Mouse (Mus musculus) CH12.LX (cell line): Measurements from ENCODE around the gene Wdfy2. TPM values are rescaled to one million over a fixed set of nuclear protein-coding genes. Genes with fewer than 3 reads are reported as not detected.

Experiments used
- DNase-seq: peaks from one replicate; pipeline ENCODE4 v3.0.0-alpha.2; 2013; ENCODE audit errors: extremely low read depth
- H3K27ac ChIP-seq: 2 replicates; pipeline ENCODE4 v1.5.1; 2012; ENCODE audit warnings: low read depth, mild to moderate bottlenecking, control low read depth, moderate library complexity; ENCODE audit not compliant: insufficient read depth
- H3K27me3 ChIP-seq: replicated peaks from 2 replicates; pipeline ENCODE3; 2012; ENCODE audit warnings: inconsistent platforms
- H3K36me3 ChIP-seq, 2 experiments: replicated peaks in 1 of 2; 2 replicates each; pipeline versions ENCODE3 to v1.6.1; 2012; ENCODE audit warnings: inconsistent platforms in 1 of 2, low read length in 1 of 2, mild to moderate bottlenecking in 1 of 2, mixed read lengths in 1 of 2, moderate library complexity in 1 of 2; ENCODE audit not compliant: control insufficient read depth in 1 of 2, insufficient read depth in 1 of 2
- H3K4me1 ChIP-seq, 2 experiments: 2 replicates each; pipeline ENCODE4 v1.6.1; 2012; ENCODE audit warnings: inconsistent platforms in 1 of 2, moderate library complexity in 1 of 2; ENCODE audit not compliant: insufficient read depth in 2 of 2, control insufficient read depth in 1 of 2
- H3K4me2 ChIP-seq: 2 replicates; pipeline ENCODE4 v1.6.1; 2012; ENCODE audit warnings: low read depth, mild to moderate bottlenecking, control low read depth; ENCODE audit not compliant: poor library complexity, insufficient read depth, severe bottlenecking
- H3K4me3 ChIP-seq, 3 experiments: fragments of 150-350 bp in 1 of 3; sonication (generic) in 1 of 3; replicated peaks in 1 of 3; 2 replicates each; pipeline versions ENCODE3 to v1.5.1; 2011 to 2012; ENCODE audit warnings: low read depth in 2 of 3, low read length in 2 of 3, mild to moderate bottlenecking in 2 of 3, moderate library complexity in 2 of 3, control low read depth in 1 of 3, improper control_type of control experiment in 1 of 3, inconsistent platforms in 1 of 3, mixed read lengths in 1 of 3; ENCODE audit not compliant: poor library complexity in 1 of 3
- H3K79me2 ChIP-seq: replicated peaks from 2 replicates; pipeline ENCODE4 v1.6.1; 2012; ENCODE audit warnings: mild to moderate bottlenecking, moderate library complexity; ENCODE audit not compliant: control insufficient read depth, poor library complexity, insufficient read depth, severe bottlenecking; ENCODE audit errors: extremely low read depth
- H3K9ac ChIP-seq: 2 replicates; pipeline ENCODE4 v1.6.1; 2012; ENCODE audit warnings: low read depth, mild to moderate bottlenecking, control low read depth, moderate library complexity; ENCODE audit not compliant: insufficient read depth
- H3K9me3 ChIP-seq: replicated peaks from 2 replicates; pipeline ENCODE3; 2012; ENCODE audit warnings: low read length, inconsistent platforms, mixed read lengths
- BHLHE40 ChIP-seq: IDR thresholded peaks from 2 replicates; pipeline ENCODE4 v1.6.1; 2011; ENCODE audit warnings: mild to moderate bottlenecking, low read depth, low read length, improper control_type of control experiment
- CHD1 ChIP-seq: IDR thresholded peaks from 2 replicates; pipeline ENCODE4 v1.6.1; 2012; ENCODE audit warnings: low read depth, low read length, improper control_type of control experiment, inconsistent platforms
- CHD2 ChIP-seq: IDR thresholded peaks from 2 replicates; pipeline ENCODE4 v1.6.1; 2011; ENCODE audit warnings: low read length, improper control_type of control experiment
- CTCF ChIP-seq, 2 experiments: IDR thresholded peaks in 1 of 2; conservative IDR thresholded peaks in 1 of 2; 2 replicates each; pipeline ENCODE4 v1.5.1; 2011 to 2012; ENCODE audit warnings: low read depth in 2 of 2, low read length in 2 of 2, improper control_type of control experiment in 1 of 2, inconsistent platforms in 1 of 2, mild to moderate bottlenecking in 1 of 2, moderate library complexity in 1 of 2
- GABPA ChIP-seq: IDR thresholded peaks from 2 replicates; pipeline ENCODE4 v1.6.1; 2012; ENCODE audit warnings: low read depth, low read length, improper control_type of control experiment, inconsistent platforms; ENCODE audit not compliant: insufficient replicate concordance
- HCFC1 ChIP-seq: IDR thresholded peaks from 2 replicates; pipeline ENCODE4 v1.6.1; 2012; ENCODE audit warnings: low read depth, mild to moderate bottlenecking, inconsistent platforms, low read length, improper control_type of control experiment
- JUN ChIP-seq: IDR thresholded peaks from 2 replicates; pipeline ENCODE4 v1.6.1; 2011; ENCODE audit warnings: low read depth, mild to moderate bottlenecking, low read length, improper control_type of control experiment, moderate library complexity; ENCODE audit not compliant: insufficient read depth
- MEF2A ChIP-seq: IDR thresholded peaks from 2 replicates; pipeline ENCODE4 v1.6.1; 2014; ENCODE audit warnings: low read depth, mild to moderate bottlenecking, inconsistent platforms, low read length, improper control_type of control experiment, borderline replicate concordance
- POLR2A ChIP-seq: IDR thresholded peaks from 2 replicates; pipeline ENCODE4 v1.6.1; 2011; ENCODE audit warnings: low read depth, mild to moderate bottlenecking, improper control_type of control experiment, low read length
- POLR2AphosphoS2 ChIP-seq: IDR thresholded peaks from 2 replicates; pipeline ENCODE4 v1.6.1; 2011; ENCODE audit warnings: low read depth, low read length, improper control_type of control experiment
- RAD21 ChIP-seq: IDR thresholded peaks from 2 replicates; pipeline ENCODE4 v1.6.1; 2011; ENCODE audit warnings: low read depth, mild to moderate bottlenecking, low read length, improper control_type of control experiment, moderate library complexity
- SIN3A ChIP-seq: IDR thresholded peaks from 2 replicates; pipeline ENCODE4 v1.6.1; 2012; ENCODE audit warnings: low read length, improper control_type of control experiment, inconsistent platforms
- SMC3 ChIP-seq: IDR thresholded peaks from 2 replicates; pipeline ENCODE4 v1.6.1; 2011; ENCODE audit warnings: low read depth, low read length, improper control_type of control experiment
- UBTF ChIP-seq: IDR thresholded peaks from 2 replicates; pipeline ENCODE4 v1.6.1; 2012; ENCODE audit warnings: low read depth, mild to moderate bottlenecking, inconsistent platforms, low read length, improper control_type of control experiment, moderate library complexity
- USF2 ChIP-seq: conservative IDR thresholded peaks from 2 replicates; pipeline ENCODE4 v1.6.1; 2011; ENCODE audit warnings: low read depth, low read length, improper control_type of control experiment
- ZMIZ1 ChIP-seq: IDR thresholded peaks from 2 replicates; pipeline ENCODE4 v1.6.1; 2012; ENCODE audit warnings: low read depth, mild to moderate bottlenecking, inconsistent platforms, low read length, improper control_type of control experiment
- dilution Hi-C: fragments of 300-500 bp; cut with MboI; formaldehyde crosslinking; loops from 2 replicates; pipeline ENCODE4 v1.14.3; 2020; ENCODE audit warnings: low sequenced_read_pairs; ENCODE audit not compliant: extremely low pct_unique_long_range_greater_than_20kb, extremely low pct_ligation_motif_present
- in situ Hi-C: fragments of 300-500 bp; cut with MboI; formaldehyde crosslinking; loops from 3 replicates; pipeline ENCODE4 v1.14.3; 2019; ENCODE audit warnings: low sequenced_read_pairs, low pct_ligation_motif_present, low pct_unique_long_range_greater_than_20kb, mixed read lengths
- polyA plus RNA-seq: library from polyadenylated mRNA; unstranded; fragments of >175 nt; gene quantifications from 2 replicates; pipeline ENCODE4 v1.2.1, GENCODE M21; 2012; ENCODE audit warnings: low read depth; ENCODE audit not compliant: insufficient read length
- total RNA-seq, 2 experiments: library from RNA; depleted of rRNA; stranded (reverse); fragments of 300-350 nt in 1 of 2; fragments of >200 nt in 1 of 2; gene quantifications; 2 replicates each; pipeline ENCODE4 v1.2.3; 2012 to 2014

Gene Wdfy2
- total and polyA plus RNA-seq, 3 experiments, result 6.3 to 6.7 (median 6.6) TPM

DNA sequence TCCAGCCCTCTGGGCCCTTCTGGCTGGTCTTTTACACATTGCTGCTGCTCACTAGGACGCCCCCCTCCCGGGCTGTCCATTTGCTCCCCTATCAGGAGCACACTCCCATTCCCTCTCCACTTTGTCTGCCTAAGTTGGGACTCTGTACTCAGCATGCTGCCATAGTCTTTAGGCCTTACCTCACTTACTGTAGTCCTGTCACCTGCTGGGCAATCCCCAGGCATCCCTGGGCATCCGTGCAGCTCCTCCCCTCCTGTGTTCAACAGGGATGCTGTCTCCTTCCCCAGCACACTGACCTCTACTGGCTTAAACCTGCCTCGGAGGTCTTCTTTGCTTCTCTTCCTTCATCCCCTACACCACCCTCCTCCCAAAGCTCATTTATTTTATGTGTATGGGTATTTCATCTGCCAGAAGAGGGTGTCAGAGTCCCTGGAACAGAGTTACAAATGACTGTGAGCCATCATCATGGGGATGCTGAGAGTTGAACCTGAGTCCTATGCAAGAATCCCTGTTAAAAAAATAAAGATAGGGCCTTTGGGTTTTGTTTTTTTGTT is 44.7 kb downstream of the Wdfy2 start:
- no peak overlapping the region for H3K27ac ChIP-seq
- H3K4me1 ChIP-seq, result peaks cover 0 to 40% of the 10 kb centered on the region in 2 experiments; a peak in 2 of 4 replicates
- H3K9ac ChIP-seq, result no peak overlapping the region
- in situ Hi-C loops, result loop anchor here (5.0 kb wide), 1 partner anchor 40 kb away; no protein-coding TSS in a partner anchor
- H3K79me2 ChIP-seq, result no peaks in the 10 kb centered on the region
- no peak overlapping the region for H3K4me2 ChIP-seq
- TF ChIP-seq CTCF (conservative IDR thresholded peaks at IDR 0.05 in 1 of 2, IDR thresholded peaks at IDR 0.05 in 1 of 2; ENCODE audit: low read depth in 2 of 2, low read length in 2 of 2) (peak in 1 of 2 experiments; percentile 65; a peak in 2 of 4 replicates), RAD21 (peak; percentile 59), SIN3A (no peak), SMC3 (peak; percentile 64), BHLHE40 (peak; percentile 24; the same call in 1 of the 2 replicates)
- TF ChIP-seq, all 38 proteins: peak for 4
- Histone ChIP-seq H3K9me3 (no peaks in the 10 kb centered on the region), H3K36me3 (peaks cover 0 to 4% of the 10 kb centered on the region in 2 experiments), H3K4me3 (no peak overlapping the region), H3K27me3 (no peaks in the 10 kb centered on the region)
- peak; percentile 56 for DNase-seq
- dilution Hi-C loops, result no loop called here

DNA sequence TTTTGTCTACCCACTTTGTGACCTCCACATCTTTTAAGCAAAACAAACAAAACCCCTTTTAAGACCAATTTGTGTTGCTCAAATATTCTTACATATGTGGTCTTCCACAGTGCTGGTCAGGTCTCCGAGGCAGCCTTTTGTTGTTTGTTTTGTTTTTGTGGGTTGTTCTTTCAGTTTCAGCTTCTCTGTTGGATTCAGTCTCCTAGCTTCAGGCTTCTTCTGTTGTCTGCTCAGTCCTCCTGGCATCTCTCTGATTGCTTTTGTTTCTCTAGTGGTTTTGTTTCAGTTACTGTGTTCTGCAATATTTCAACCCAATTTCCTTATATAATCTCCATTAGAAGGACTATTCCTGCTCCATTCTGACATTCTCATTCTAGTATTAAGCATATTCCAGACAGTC is 46.1 kb downstream of the Wdfy2 start:
- no peaks in the 10 kb centered on the region for H3K9me3 ChIP-seq
- H3K4me3 ChIP-seq, result no peak overlapping the region
- H3K79me2 ChIP-seq, result no peaks in the 10 kb centered on the region; the same call in 1 of the 2 replicates
- peaks cover 0 to 32% of the 10 kb centered on the region in 2 experiments; a peak in 2 of 4 replicates for H3K4me1 ChIP-seq
- no peaks in the 10 kb centered on the region for H3K27me3 ChIP-seq
- no peak for DNase-seq
- H3K4me2 ChIP-seq, result no peak overlapping the region
- dilution Hi-C loops (no loop called here), in situ Hi-C loops (loop anchor here (5.0 kb wide), 1 partner anchor 39 kb away; no protein-coding TSS in a partner anchor)
- no peak overlapping the region for H3K27ac ChIP-seq
- peaks cover 0 to 4% of the 10 kb centered on the region in 2 experiments for H3K36me3 ChIP-seq
- H3K9ac ChIP-seq, result no peak overlapping the region
- no peak for TF ChIP-seq CHD1
- no peak for TF ChIP-seq MEF2A
- TF ChIP-seq USF2, result no peak
- TF ChIP-seq BHLHE40, result no peak
- TF ChIP-seq JUN, result no peak
- no peak for TF ChIP-seq UBTF
- TF ChIP-seq POLR2AphosphoS2, result no peak
- TF ChIP-seq HCFC1, result no peak
- no peak for TF ChIP-seq ZMIZ1
- TF ChIP-seq CHD2, result no peak
- TF ChIP-seq GABPA, result no peak
- no peak for TF ChIP-seq POLR2A
- TF ChIP-seq, all 38 proteins: peak for 0
